Mouse (Mus musculus) midbrain, embryonic 14.5 days (tissue): ENCODE measurements at regions not wholly inside any gene's neighbourhood (a gene's known extent, or its start where the extent isn't known, plus 50 kb on each side); places are given as distances from the start of the nearest gene placed in this dataset.

Source experiments
- ATAC-seq: fragments of 200-750 bp; cut with Nextera tagmentation; 2 replicates; pipeline ENCODE4 v1.8.0; 2017; ENCODE audit warnings: moderate number of reproducible peaks, moderate library complexity; ENCODE audit not compliant: low FRiP score, low TSS enrichment
- DNase-seq: peaks from one replicate; pipeline ENCODE4 v3.0.0-alpha.2; 2015
- H3K27ac ChIP-seq: fragments of 300-500 bp; sonication (generic); replicated peaks from 2 replicates; pipeline ENCODE4 v1.5.1; 2014; ENCODE audit warnings: mild to moderate bottlenecking, low read depth, low read length, moderate library complexity
- H3K27me3 ChIP-seq: fragments of 300-500 bp; sonication (generic); 2 replicates; pipeline ENCODE4 v1.6.1; 2014; ENCODE audit warnings: low read length, control low read depth, mixed read lengths; ENCODE audit not compliant: control insufficient read depth, insufficient read depth
- H3K36me3 ChIP-seq: fragments of 300-500 bp; sonication (generic); 2 replicates; pipeline ENCODE4 v1.6.1; 2014; ENCODE audit warnings: low read length, control low read depth; ENCODE audit not compliant: control insufficient read depth, insufficient read depth
- H3K4me1 ChIP-seq: fragments of 300-500 bp; sonication (generic); 2 replicates; pipeline ENCODE4 v1.6.1; 2014; ENCODE audit warnings: mild to moderate bottlenecking, antibody characterized with exemption, low read length, control low read depth; ENCODE audit not compliant: control insufficient read depth, insufficient read depth
- H3K4me2 ChIP-seq: fragments of 300-500 bp; sonication (generic); 2 replicates; pipeline ENCODE4 v1.6.1; 2014; ENCODE audit warnings: mild to moderate bottlenecking, low read length, moderate library complexity
- H3K4me3 ChIP-seq: fragments of 300-500 bp; sonication (generic); replicated peaks from 2 replicates; pipeline ENCODE4 v1.5.1; 2014; ENCODE audit warnings: low read depth, low read length
- H3K9ac ChIP-seq: fragments of 300-500 bp; sonication (generic); replicated peaks from 2 replicates; pipeline ENCODE4 v1.6.1; 2014; ENCODE audit warnings: mild to moderate bottlenecking, low read length, moderate library complexity
- H3K9me3 ChIP-seq: fragments of 300-500 bp; sonication (generic); 2 replicates; pipeline ENCODE4 v1.6.1; 2016; ENCODE audit warnings: low read length, control low read depth, mixed read lengths; ENCODE audit not compliant: control insufficient read depth
- WGBS: fragments of 180-500 bp; shearing (Covaris S2); extraction: QIAGEN DNeasy Blood & Tissue Kit; methylation state at CpG from one replicate; pipeline ENCODE4 v1.1.7; 2014; 5-methylcytosine and 5-hydroxymethylcytosine counted together

GRCm38 (mm10) chr10:101269371-101269770, 411.9 kb upstream of the Mgat4c start:
- no peak overlapping the region for H3K27ac ChIP-seq
- no peaks in the 10 kb centered on the region for H3K4me1 ChIP-seq
- no peaks in the 10 kb centered on the region for H3K36me3 ChIP-seq
- no peak overlapping the region for H3K4me3 ChIP-seq
- no peak for ATAC-seq
- no peak overlapping the region for H3K9ac ChIP-seq
- no peaks in the 10 kb centered on the region for H3K27me3 ChIP-seq
- no peak for DNase-seq
- H3K4me2 ChIP-seq: no peak overlapping the region
- H3K9me3 ChIP-seq: no peaks in the 10 kb centered on the region

- H3K4me2 ChIP-seq: no peak overlapping the region
- ATAC-seq: no peak
- WGBS: 88% methylated on average over 3 of the region's 3 CpGs
Measured at GRCm38 (mm10) chr10:101271459-101272299, 409.6 kb upstream of the Mgat4c start.

GRCm38 (mm10) chr10:101288082-101288481, 393.2 kb upstream of the Mgat4c start:
- 97% methylated on average over 2 of the region's 2 CpGs for WGBS
- H3K36me3 ChIP-seq: no peaks in the 10 kb centered on the region
- no peaks in the 10 kb centered on the region for H3K27me3 ChIP-seq
- H3K4me3 ChIP-seq: no peak overlapping the region
- H3K9ac ChIP-seq: no peak overlapping the region
- DNase-seq (no peak), ATAC-seq (no peak)
- no peaks in the 10 kb centered on the region for H3K9me3 ChIP-seq
- H3K27ac ChIP-seq: no peak overlapping the region
- H3K4me1 ChIP-seq: no peaks in the 10 kb centered on the region
- H3K4me2 ChIP-seq: no peak overlapping the region

More at GRCm38 (mm10) chr10:101271459-101272299, 409.6 kb upstream of the Mgat4c start:
- Histone ChIP-seq H3K4me3 (no peak overlapping the region), H3K4me1 (no peaks in the 10 kb centered on the region), H3K27ac (no peak overlapping the region), H3K27me3 (no peaks in the 10 kb centered on the region), H3K9me3 (no peaks in the 10 kb centered on the region), H3K9ac (no peak overlapping the region), H3K36me3 (no peaks in the 10 kb centered on the region)
- DNase-seq: no peak

- no peak overlapping the region for H3K4me2 ChIP-seq
- peak; percentile 37 for DNase-seq
- no peak overlapping the region for H3K4me3 ChIP-seq
- no peaks in the 10 kb centered on the region for H3K9me3 ChIP-seq
- H3K27ac ChIP-seq: no peak overlapping the region
- 0 out of 2 replicates have a peak, but pooled peaks have one; percentile 34 for ATAC-seq
- 20% methylated on average over 2 of the region's 2 CpGs for WGBS
- no peak overlapping the region for H3K9ac ChIP-seq
- H3K36me3 ChIP-seq: no peaks in the 10 kb centered on the region
- no peaks in the 10 kb centered on the region for H3K4me1 ChIP-seq
- H3K27me3 ChIP-seq: no peaks in the 10 kb centered on the region
Measured at GRCm38 (mm10) chr10:101302138-101302780, 379.0 kb upstream of the Mgat4c start.

- no peak overlapping the region for H3K4me3 ChIP-seq
- ATAC-seq: no peak
- H3K27me3 ChIP-seq: no peaks in the 10 kb centered on the region
- no peaks in the 10 kb centered on the region for H3K36me3 ChIP-seq
- no peak overlapping the region for H3K27ac ChIP-seq
- no peaks in the 10 kb centered on the region for H3K4me1 ChIP-seq
- H3K4me2 ChIP-seq: no peak overlapping the region
- no peak for DNase-seq
- H3K9me3 ChIP-seq: no peaks in the 10 kb centered on the region
- H3K9ac ChIP-seq: no peak overlapping the region
Measured at GRCm38 (mm10) chr10:101304075-101304474, 377.2 kb upstream of the Mgat4c start.

- Histone ChIP-seq H3K4me3 (no peak overlapping the region), H3K4me1 (no peaks in the 10 kb centered on the region), H3K27ac (no peak overlapping the region), H3K27me3 (no peaks in the 10 kb centered on the region), H3K9me3 (no peaks in the 10 kb centered on the region), H3K4me2 (no peak overlapping the region), H3K9ac (no peak overlapping the region), H3K36me3 (no peaks in the 10 kb centered on the region)
- WGBS: 79% methylated on average over 3 of the region's 3 CpGs
- no peak for ATAC-seq
- DNase-seq: peak; percentile 29
Measured at GRCm38 (mm10) chr10:101316659-101317338, 364.5 kb upstream of the Mgat4c start.

- H3K4me1 ChIP-seq: no peaks in the 10 kb centered on the region
Measured at GRCm38 (mm10) chr10:101321080-101321717, 360.1 kb upstream of the Mgat4c start.

GRCm38 (mm10) chr10:101324537-101324936, 356.8 kb upstream of the Mgat4c start:
- no peaks in the 10 kb centered on the region for H3K4me1 ChIP-seq
- 93% methylated on average over 1 of the region's 1 CpGs for whole genome bisulfite sequencing
- DNase-seq (no peak), ATAC-seq (no peak)
- H3K27me3 ChIP-seq: no peaks in the 10 kb centered on the region
- H3K36me3 ChIP-seq: no peaks in the 10 kb centered on the region
- H3K4me3 ChIP-seq: no peak overlapping the region
- H3K4me2 ChIP-seq: no peak overlapping the region
- H3K9me3 ChIP-seq: no peaks in the 10 kb centered on the region
- no peak overlapping the region for H3K9ac ChIP-seq
- no peak overlapping the region for H3K27ac ChIP-seq

More at GRCm38 (mm10) chr10:101321080-101321717, 360.1 kb upstream of the Mgat4c start:
- H3K9ac ChIP-seq: no peak overlapping the region
- H3K27ac ChIP-seq: no peak overlapping the region
- DNase-seq: peak; percentile 56
- H3K4me2 ChIP-seq: no peak overlapping the region
- WGBS: 62% methylated on average over 4 of the region's 4 CpGs
- no peaks in the 10 kb centered on the region for H3K27me3 ChIP-seq
- no peaks in the 10 kb centered on the region for H3K9me3 ChIP-seq
- H3K4me3 ChIP-seq: no peak overlapping the region
- 0 out of 2 replicates have a peak, but pooled peaks have one; percentile 4 for ATAC-seq
- H3K36me3 ChIP-seq: no peaks in the 10 kb centered on the region
